Mouse (Mus musculus): ENCODE measurements around the gene Bnip1. TPM values are rescaled to one million over a fixed set of nuclear protein-coding genes. Genes with fewer than 3 reads are reported as not detected.

Gene Bnip1
- polyA plus RNA-seq, 1 experiment from 2014 or later, result 54.8 TPM

- no peak for ATAC-seq (ENCODE audit: low FRiP score, low read depth)
- Histone ChIP-seq H3K4me2 (peak overlapping the region; percentile 62), H3K27me3 (no peaks in the 10 kb centered on the region), H3K9me3 (no peaks in the 10 kb centered on the region), H3K27ac (replicated peaks) (peak overlapping the region; percentile 82; the same call in 1 of the 2 replicates), H3K4me1 (replicated peaks) (peaks cover 11% of the 10 kb centered on the region), H3K36me3 (peaks cover 22% of the 10 kb centered on the region), H3K4me3 (peak overlapping the region; percentile 65), H3K9ac (peak overlapping the region; percentile 74)
- 21% methylated on average over 5 of the region's 5 CpGs for WGBS
Observed at GRCm38 (mm10) chr17:26781610-26782043, 761 bp downstream of the Bnip1 start.

- H3K4me1 ChIP-seq (replicated peaks), result peaks cover 11% of the 10 kb centered on the region
- H3K36me3 ChIP-seq, result peaks cover 45% of the 10 kb centered on the region
- no peak overlapping the region for H3K4me3 ChIP-seq
- no peak for ATAC-seq (ENCODE audit: low FRiP score, low read depth)
- no peak overlapping the region for H3K27ac ChIP-seq (replicated peaks)
- no peak overlapping the region for H3K4me2 ChIP-seq
- H3K27me3 ChIP-seq, result no peaks in the 10 kb centered on the region
- WGBS, result 92% methylated on average over 8 of the region's 8 CpGs
- no peak overlapping the region for H3K9ac ChIP-seq
- H3K9me3 ChIP-seq, result no peaks in the 10 kb centered on the region
Observed at GRCm38 (mm10) chr17:26784525-26784924, 3.7 kb downstream of the Bnip1 start.

- WGBS, result 95% methylated on average over 7 of the region's 7 CpGs
- no peaks in the 10 kb centered on the region for H3K27me3 ChIP-seq
- H3K9ac ChIP-seq, result no peak overlapping the region
- peaks cover 6% of the 10 kb centered on the region for H3K4me1 ChIP-seq (replicated peaks)
- ATAC-seq (ENCODE audit: low FRiP score, low read depth), result no peak
- H3K4me3 ChIP-seq, result no peak overlapping the region
- no peak overlapping the region for H3K4me2 ChIP-seq
- H3K9me3 ChIP-seq, result no peaks in the 10 kb centered on the region
- peaks cover 63% of the 10 kb centered on the region for H3K36me3 ChIP-seq
- no peak overlapping the region for H3K27ac ChIP-seq (replicated peaks)
Observed at GRCm38 (mm10) chr17:26786586-26786985, 5.7 kb downstream of the Bnip1 start.

- no peak for ATAC-seq (ENCODE audit: low FRiP score, low read depth)
- Histone ChIP-seq H3K4me2 (no peak overlapping the region), H3K9me3 (no peaks in the 10 kb centered on the region), H3K4me1 (replicated peaks) (no peaks in the 10 kb centered on the region), H3K27ac (replicated peaks) (no peak overlapping the region), H3K9ac (no peak overlapping the region), H3K4me3 (no peak overlapping the region), H3K36me3 (peaks cover 74% of the 10 kb centered on the region), H3K27me3 (no peaks in the 10 kb centered on the region)
- 97% methylated on average over 8 of the region's 8 CpGs for WGBS
Observed at GRCm38 (mm10) chr17:26788986-26789385, 8.1 kb downstream of the Bnip1 start.

- Histone ChIP-seq H3K27ac (replicated peaks) (no peak overlapping the region), H3K27me3 (no peaks in the 10 kb centered on the region), H3K4me2 (no peak overlapping the region), H3K36me3 (peaks cover 68% of the 10 kb centered on the region), H3K4me1 (replicated peaks) (no peaks in the 10 kb centered on the region), H3K4me3 (no peak overlapping the region), H3K9ac (no peak overlapping the region), H3K9me3 (no peaks in the 10 kb centered on the region)
- 92% methylated on average over 8 of the region's 8 CpGs for WGBS
- no peak for ATAC-seq (ENCODE audit: low FRiP score, low read depth)
Observed at GRCm38 (mm10) chr17:26789460-26790268, 8.8 kb downstream of the Bnip1 start.

- WGBS, result 91% methylated on average over 11 of the region's 11 CpGs
- H3K36me3 ChIP-seq, result peaks cover 62% of the 10 kb centered on the region
Observed at GRCm38 (mm10) chr17:26790269-26791214, 9.7 kb downstream of the Bnip1 start.

GRCm38 (mm10) chr17:26791580-26791979, 10.7 kb downstream of the Bnip1 start:
- no peak for ATAC-seq (ENCODE audit: low FRiP score, low read depth)
- Histone ChIP-seq H3K4me3 (no peak overlapping the region), H3K9me3 (no peaks in the 10 kb centered on the region), H3K36me3 (peaks cover 59% of the 10 kb centered on the region), H3K9ac (no peak overlapping the region), H3K4me1 (replicated peaks) (no peaks in the 10 kb centered on the region), H3K27ac (replicated peaks) (no peak overlapping the region), H3K27me3 (no peaks in the 10 kb centered on the region), H3K4me2 (no peak overlapping the region)
- 88% methylated on average over 7 of the region's 7 CpGs for WGBS

More at GRCm38 (mm10) chr17:26790269-26791214, 9.7 kb downstream of the Bnip1 start:
- no peak overlapping the region for H3K27ac ChIP-seq (replicated peaks)
- H3K4me1 ChIP-seq (replicated peaks), result no peaks in the 10 kb centered on the region
- H3K4me2 ChIP-seq, result no peak overlapping the region
- no peaks in the 10 kb centered on the region for H3K9me3 ChIP-seq
- no peaks in the 10 kb centered on the region for H3K27me3 ChIP-seq
- no peak overlapping the region for H3K9ac ChIP-seq
- H3K4me3 ChIP-seq, result no peak overlapping the region
- ATAC-seq (ENCODE audit: low FRiP score, low read depth), result no peak

GRCm38 (mm10) chr17:26792096-26792495, 11.2 kb downstream of the Bnip1 start:
- Histone ChIP-seq H3K4me2 (no peak overlapping the region), H3K27ac (replicated peaks) (no peak overlapping the region), H3K36me3 (peaks cover 54% of the 10 kb centered on the region), H3K9me3 (no peaks in the 10 kb centered on the region), H3K27me3 (no peaks in the 10 kb centered on the region), H3K9ac (no peak overlapping the region), H3K4me1 (replicated peaks) (no peaks in the 10 kb centered on the region), H3K4me3 (no peak overlapping the region)
- 88% methylated on average over 15 of the region's 15 CpGs for WGBS
- ATAC-seq (ENCODE audit: low FRiP score, low read depth), result no peak

- H3K27me3 ChIP-seq, result no peaks in the 10 kb centered on the region
- no peaks in the 10 kb centered on the region for H3K9me3 ChIP-seq
- H3K4me1 ChIP-seq (replicated peaks), result no peaks in the 10 kb centered on the region
- ATAC-seq (ENCODE audit: low FRiP score, low read depth), result no peak
- H3K4me3 ChIP-seq, result no peak overlapping the region
- peaks cover 49% of the 10 kb centered on the region for H3K36me3 ChIP-seq
- H3K9ac ChIP-seq, result no peak overlapping the region
- no peak overlapping the region for H3K27ac ChIP-seq (replicated peaks)
- no peak overlapping the region for H3K4me2 ChIP-seq
- WGBS, result 82% methylated on average over 5 of the region's 5 CpGs
Observed at GRCm38 (mm10) chr17:26793068-26793765, 12.4 kb downstream of the Bnip1 start.

GRCm38 (mm10) chr17:26794744-26795143, 13.9 kb downstream of the Bnip1 start:
- no peak overlapping the region for H3K9ac ChIP-seq
- no peak overlapping the region for H3K27ac ChIP-seq (replicated peaks)
- H3K36me3 ChIP-seq, result peaks cover 33% of the 10 kb centered on the region
- H3K4me1 ChIP-seq (replicated peaks), result no peaks in the 10 kb centered on the region
- no peaks in the 10 kb centered on the region for H3K27me3 ChIP-seq
- ATAC-seq (ENCODE audit: low FRiP score, low read depth), result no peak
- H3K4me2 ChIP-seq, result no peak overlapping the region
- no peak overlapping the region for H3K4me3 ChIP-seq
- H3K9me3 ChIP-seq, result no peaks in the 10 kb centered on the region
- WGBS, result 24% methylated on average over 3 of the region's 3 CpGs

GRCm38 (mm10) chr17:26795386-26795785, 14.5 kb downstream of the Bnip1 start:
- peaks cover 28% of the 10 kb centered on the region for H3K36me3 ChIP-seq
- H3K27me3 ChIP-seq, result no peaks in the 10 kb centered on the region
- ATAC-seq (ENCODE audit: low FRiP score, low read depth), result no peak
- WGBS, result 81% methylated on average over 7 of the region's 7 CpGs
- H3K9me3 ChIP-seq, result no peaks in the 10 kb centered on the region
- H3K9ac ChIP-seq, result no peak overlapping the region
- no peak overlapping the region for H3K27ac ChIP-seq (replicated peaks)
- H3K4me2 ChIP-seq, result no peak overlapping the region
- no peaks in the 10 kb centered on the region for H3K4me1 ChIP-seq (replicated peaks)
- H3K4me3 ChIP-seq, result no peak overlapping the region
